Mouse (Mus musculus) intestine, embryonic 15.5 days (tissue): ENCODE data around the gene Mn1. TPM values are rescaled to one million over a fixed set of nuclear protein-coding genes. Genes with fewer than 3 reads are reported as not detected.
A peak's percentile ranks its signal among the peaks of the same experiment; 100 is the strongest.

Experiments used
- ATAC-seq: fragments of 200-750 bp; cut with Nextera tagmentation; 2 replicates; pipeline ENCODE4 v1.8.0; 2017; ENCODE audit warnings: moderate TSS enrichment, moderate library complexity
- H3K27ac ChIP-seq: fragments of 300-500 bp; sonication (generic); 2 replicates; pipeline ENCODE4 v1.5.1; 2015; ENCODE audit warnings: mild to moderate bottlenecking, inconsistent platforms
- H3K27me3 ChIP-seq: fragments of 300-500 bp; sonication (generic); replicated peaks from 2 replicates; pipeline ENCODE4 v1.6.1; 2015; ENCODE audit warnings: inconsistent platforms
- H3K36me3 ChIP-seq: fragments of 300-500 bp; sonication (generic); 2 replicates; pipeline ENCODE4 v1.6.1; 2015; ENCODE audit warnings: inconsistent platforms
- H3K4me1 ChIP-seq: fragments of 300-500 bp; sonication (generic); replicated peaks from 2 replicates; pipeline ENCODE4 v1.6.1; 2015; ENCODE audit warnings: inconsistent platforms
- H3K4me2 ChIP-seq: fragments of 300-500 bp; sonication (generic); replicated peaks from 2 replicates; pipeline ENCODE4 v1.6.1; 2015; ENCODE audit warnings: mild to moderate bottlenecking, inconsistent platforms
- H3K4me3 ChIP-seq: fragments of 300-500 bp; sonication (generic); replicated peaks from 2 replicates; pipeline ENCODE4 v1.5.1; 2015; ENCODE audit warnings: inconsistent platforms
- H3K9ac ChIP-seq: fragments of 300-500 bp; sonication (generic); 2 replicates; pipeline ENCODE4 v1.6.1; 2015; ENCODE audit warnings: inconsistent platforms
- H3K9me3 ChIP-seq: fragments of 300-500 bp; sonication (generic); 2 replicates; pipeline ENCODE4 v1.6.1; 2016; ENCODE audit warnings: inconsistent platforms
- WGBS: fragments of 180-500 bp; shearing (Covaris S2); methylation state at CpG from one replicate; pipeline ENCODE4 v1.1.7; 2015; 5-methylcytosine and 5-hydroxymethylcytosine counted together
- polyA plus RNA-seq: library from polyadenylated mRNA; unstranded; fragments of >200 nt; fragmentation: Nextera tagmentation; extraction: Ambion mirVana; gene quantifications from 2 replicates; pipeline ENCODE4 v1.2.1, GENCODE M21; 2015

The Mn1 gene
- polyA plus RNA-seq, 1 experiment from 2014 or later: 8.7 TPM

DNA sequence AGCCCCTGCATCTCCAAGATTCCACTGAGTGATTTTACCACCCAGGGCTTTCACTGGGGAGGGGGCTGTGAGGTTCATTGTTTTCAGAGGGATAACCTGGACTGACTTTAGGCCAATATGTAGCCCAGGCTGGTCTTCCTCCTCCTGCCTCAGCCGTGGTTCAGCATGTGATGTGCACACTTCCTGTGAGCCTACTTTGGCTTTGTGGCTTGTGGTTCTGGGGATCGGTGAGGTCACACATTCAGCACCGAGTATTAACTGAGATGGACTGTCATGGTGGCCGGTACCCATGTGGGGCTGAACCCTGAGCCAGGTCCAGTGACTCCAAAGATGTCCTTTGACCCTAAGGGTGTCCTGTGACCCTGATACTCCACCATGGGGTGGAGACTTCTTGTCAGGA, 23.1 kb downstream of the Mn1 start:
- Histone ChIP-seq H3K4me2 (no peak overlapping the region), H3K4me3 (no peak overlapping the region), H3K27ac (no peak overlapping the region), H3K27me3 (no peaks in the 10 kb centered on the region), H3K4me1 (peaks cover 7% of the 10 kb centered on the region; the same call in 1 of the 2 replicates), H3K36me3 (no peaks in the 10 kb centered on the region), H3K9ac (no peak overlapping the region), H3K9me3 (no peaks in the 10 kb centered on the region)
- no peak for ATAC-seq
- 90% methylated on average over 4 of the region's 4 CpGs for WGBS

DNA sequence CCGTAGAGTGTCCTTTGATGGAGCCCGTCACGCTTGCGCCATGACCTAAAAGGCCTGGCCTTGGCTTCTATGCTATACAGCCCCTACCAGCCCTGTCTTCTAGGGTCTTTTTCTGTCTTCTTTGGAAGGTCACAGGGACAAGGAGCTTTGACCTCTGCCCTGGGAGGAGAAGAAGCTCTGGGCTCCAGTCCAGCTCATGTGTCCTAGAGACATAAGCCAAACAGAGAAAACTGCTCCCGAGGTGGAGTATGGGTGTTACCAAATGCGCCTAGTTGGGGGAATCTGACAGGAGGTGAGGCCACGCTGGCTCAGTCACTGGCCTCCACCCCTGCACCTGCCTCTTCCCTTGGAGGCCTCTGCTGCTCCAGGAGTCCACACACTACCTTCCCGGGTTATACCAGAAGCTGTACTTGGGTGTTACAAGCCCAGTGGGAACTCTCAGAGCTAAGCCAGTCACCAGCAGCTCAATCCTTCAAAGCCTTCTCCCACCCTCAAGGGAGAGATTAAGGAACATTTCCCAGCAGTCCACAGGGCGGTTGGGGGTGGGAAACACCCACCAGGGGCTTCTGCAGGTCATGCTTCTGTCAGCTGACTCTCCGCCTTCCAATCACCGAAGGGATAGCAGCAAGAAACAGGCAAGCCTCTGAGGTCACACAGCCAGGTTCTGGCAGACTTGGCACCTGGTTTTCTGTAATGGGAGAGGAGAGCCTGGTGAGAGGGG, 25.1 kb downstream of the Mn1 start:
- Histone ChIP-seq H3K4me3 (no peak overlapping the region), H3K4me2 (no peak overlapping the region), H3K4me1 (peaks cover 3% of the 10 kb centered on the region; the same call in 1 of the 2 replicates), H3K36me3 (no peaks in the 10 kb centered on the region), H3K27me3 (no peaks in the 10 kb centered on the region), H3K9ac (no peak overlapping the region), H3K27ac (no peak overlapping the region), H3K9me3 (no peaks in the 10 kb centered on the region)
- WGBS: 64% methylated on average over 11 of the region's 11 CpGs
- ATAC-seq: no peak

DNA sequence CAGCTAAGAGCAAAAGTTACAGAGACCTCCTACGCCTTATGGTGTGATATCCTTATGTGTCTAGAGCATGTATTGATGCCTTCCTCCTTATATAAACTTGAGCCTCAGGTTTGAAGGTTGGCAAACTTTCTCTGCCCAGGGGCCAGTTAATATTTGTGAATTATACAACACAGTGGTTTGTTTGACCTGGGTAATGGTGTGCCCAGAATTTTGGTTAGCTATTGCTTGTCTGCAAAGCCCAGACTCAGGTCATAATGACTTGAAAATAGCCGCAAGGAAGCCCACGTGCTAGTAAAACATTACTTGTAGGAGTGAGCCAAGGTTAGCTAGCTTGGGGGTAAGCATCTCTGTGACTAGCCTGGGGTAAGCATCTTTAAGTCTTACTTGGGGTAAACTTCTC, 26.5 kb downstream of the Mn1 start:
- H3K36me3 ChIP-seq: no peaks in the 10 kb centered on the region
- H3K4me2 ChIP-seq: no peak overlapping the region
- no peak overlapping the region for H3K9ac ChIP-seq
- no peak for ATAC-seq
- H3K27ac ChIP-seq: no peak overlapping the region
- WGBS: 79% methylated on average over 3 of the region's 3 CpGs
- H3K9me3 ChIP-seq: no peaks in the 10 kb centered on the region
- peaks cover 3% of the 10 kb centered on the region; the same call in 1 of the 2 replicates for H3K4me1 ChIP-seq
- no peak overlapping the region for H3K4me3 ChIP-seq
- H3K27me3 ChIP-seq: no peaks in the 10 kb centered on the region

DNA sequence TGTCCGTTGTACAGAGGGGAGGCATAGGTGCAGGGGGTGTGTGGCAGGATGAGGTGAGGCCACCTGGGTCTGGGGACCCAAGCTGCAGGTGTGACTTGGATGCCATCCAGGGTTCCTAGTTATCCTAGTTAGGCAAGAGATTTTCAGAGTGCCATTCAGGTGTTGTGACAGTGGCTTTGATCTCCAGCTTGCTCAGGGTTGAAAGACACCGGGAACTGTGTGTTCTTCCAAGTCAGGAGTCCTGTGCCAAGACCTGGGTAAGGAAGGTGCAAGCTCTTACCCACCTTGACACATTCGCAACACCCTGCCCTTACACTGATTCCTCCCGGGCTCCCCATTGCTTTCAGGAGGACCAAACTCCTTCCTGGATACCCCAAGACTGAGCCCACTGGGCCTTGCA, 27.2 kb downstream of the Mn1 start:
- H3K4me1 ChIP-seq: peaks cover 3% of the 10 kb centered on the region; the same call in 1 of the 2 replicates
- no peaks in the 10 kb centered on the region for H3K27me3 ChIP-seq
- ATAC-seq: no peak
- H3K9ac ChIP-seq: no peak overlapping the region
- no peak overlapping the region for H3K27ac ChIP-seq
- no peak overlapping the region for H3K4me2 ChIP-seq
- H3K4me3 ChIP-seq: no peak overlapping the region
- H3K9me3 ChIP-seq: no peaks in the 10 kb centered on the region
- WGBS: 85% methylated on average over 4 of the region's 4 CpGs
- no peaks in the 10 kb centered on the region for H3K36me3 ChIP-seq

DNA sequence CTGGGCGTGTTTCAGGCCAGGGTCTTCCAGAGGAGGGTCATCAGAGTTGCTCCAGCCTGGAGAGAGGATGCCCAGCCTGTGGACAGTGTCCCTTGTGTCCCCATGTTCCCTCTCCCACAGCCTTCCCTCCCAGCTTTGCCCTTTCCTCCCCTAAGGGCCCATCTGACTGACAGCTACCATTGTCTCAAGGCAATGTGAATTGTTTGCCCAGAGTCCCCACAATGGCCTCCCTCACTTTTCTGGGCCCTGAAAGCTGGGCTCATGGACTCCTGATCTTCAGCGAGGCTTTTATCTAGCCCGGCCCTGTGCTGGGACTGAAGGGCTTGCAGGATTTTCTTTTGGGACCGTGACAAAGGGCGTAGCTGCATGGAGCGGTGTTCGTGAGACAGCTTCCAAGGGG, 29.5 kb downstream of the Mn1 start:
- ATAC-seq: no peak
- no peak overlapping the region for H3K9ac ChIP-seq
- no peaks in the 10 kb centered on the region for H3K36me3 ChIP-seq
- WGBS: 69% methylated on average over 7 of the region's 7 CpGs
- H3K27me3 ChIP-seq: no peaks in the 10 kb centered on the region
- no peak overlapping the region for H3K27ac ChIP-seq
- no peak overlapping the region for H3K4me3 ChIP-seq
- H3K9me3 ChIP-seq: no peaks in the 10 kb centered on the region
- H3K4me2 ChIP-seq: no peak overlapping the region
- peaks cover 3% of the 10 kb centered on the region; the same call in 1 of the 2 replicates for H3K4me1 ChIP-seq

DNA sequence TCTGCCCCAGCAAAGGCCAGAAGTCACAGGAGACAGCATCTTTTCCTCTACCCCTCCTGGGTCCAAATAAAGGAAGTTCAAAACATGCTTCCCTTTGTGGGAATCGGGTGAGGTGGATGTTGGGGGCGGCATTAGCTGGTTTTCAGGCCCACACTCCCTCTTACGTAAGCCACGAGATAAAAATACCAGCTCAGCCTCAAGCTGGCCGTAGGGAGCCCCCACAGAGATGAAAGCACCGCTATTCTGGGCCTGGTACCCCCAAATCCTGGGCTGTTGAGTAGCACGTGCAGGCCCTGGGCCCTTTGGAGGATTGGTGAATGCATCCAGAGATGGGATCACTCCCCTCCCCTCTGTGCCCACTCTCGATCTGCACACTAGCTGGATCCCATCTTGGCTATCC, 32.5 kb downstream of the Mn1 start:
- WGBS: 59% methylated on average over 8 of the region's 8 CpGs
- ATAC-seq: no peak
- Histone ChIP-seq H3K27me3 (no peaks in the 10 kb centered on the region), H3K4me2 (no peak overlapping the region), H3K4me3 (no peak overlapping the region), H3K27ac (no peak overlapping the region), H3K4me1 (no peaks in the 10 kb centered on the region), H3K36me3 (no peaks in the 10 kb centered on the region), H3K9ac (no peak overlapping the region), H3K9me3 (no peaks in the 10 kb centered on the region)

DNA sequence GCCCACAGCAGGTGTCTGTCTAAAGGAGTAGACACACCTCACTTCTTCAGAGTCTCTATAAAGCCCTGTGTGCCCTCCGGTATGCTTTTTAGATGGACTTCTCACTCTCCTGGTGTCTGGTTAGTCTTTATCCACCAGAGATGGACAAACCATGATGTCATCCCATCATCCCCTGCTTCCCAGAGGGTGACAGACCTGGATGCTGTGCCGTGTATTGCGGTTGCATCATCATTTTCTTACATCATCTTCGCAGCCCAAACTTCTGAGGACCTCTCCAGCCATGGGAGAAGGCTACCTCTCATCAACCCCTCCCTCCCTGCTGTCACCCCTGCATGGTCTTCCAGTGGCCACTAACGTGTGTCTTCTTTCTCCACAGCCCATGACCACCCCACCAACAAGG, 37.1 kb downstream of the Mn1 start:
- no peak overlapping the region for H3K4me2 ChIP-seq
- H3K4me3 ChIP-seq: no peak overlapping the region
- WGBS: 87% methylated on average over 5 of the region's 5 CpGs
- no peaks in the 10 kb centered on the region for H3K4me1 ChIP-seq
- no peak overlapping the region for H3K9ac ChIP-seq
- no peaks in the 10 kb centered on the region for H3K9me3 ChIP-seq
- no peak overlapping the region for H3K27ac ChIP-seq
- H3K36me3 ChIP-seq: peaks cover 3% of the 10 kb centered on the region; the same call in 1 of the 2 replicates
- ATAC-seq: no peak
- H3K27me3 ChIP-seq: no peaks in the 10 kb centered on the region

DNA sequence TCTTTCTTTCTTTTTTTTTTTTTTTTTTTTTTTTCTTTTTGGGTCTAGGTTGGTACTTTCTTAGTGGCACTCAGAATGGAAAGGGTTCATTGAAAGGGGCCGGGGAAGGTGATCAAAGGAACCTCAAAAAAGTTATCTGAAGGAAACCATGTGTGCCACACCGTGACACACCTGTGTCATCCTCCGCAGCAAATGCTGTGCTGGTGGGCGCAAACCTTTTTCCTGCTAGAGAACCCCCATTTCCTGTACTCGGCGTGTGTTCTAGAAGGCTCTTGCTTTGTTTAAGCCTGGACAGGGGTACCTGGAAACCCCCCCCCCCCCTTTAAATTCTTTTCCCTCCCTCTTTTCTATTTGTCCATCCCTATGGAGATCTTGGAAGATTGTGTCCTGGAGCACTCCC, 37.7 kb downstream of the Mn1 start:
- 92% methylated on average over 6 of the region's 6 CpGs for WGBS
- Histone ChIP-seq H3K4me2 (no peak overlapping the region), H3K4me1 (no peaks in the 10 kb centered on the region), H3K36me3 (peaks cover 3% of the 10 kb centered on the region; the same call in 1 of the 2 replicates), H3K9ac (no peak overlapping the region), H3K9me3 (no peaks in the 10 kb centered on the region), H3K27ac (no peak overlapping the region), H3K4me3 (no peak overlapping the region), H3K27me3 (no peaks in the 10 kb centered on the region)
- ATAC-seq: no peak

DNA sequence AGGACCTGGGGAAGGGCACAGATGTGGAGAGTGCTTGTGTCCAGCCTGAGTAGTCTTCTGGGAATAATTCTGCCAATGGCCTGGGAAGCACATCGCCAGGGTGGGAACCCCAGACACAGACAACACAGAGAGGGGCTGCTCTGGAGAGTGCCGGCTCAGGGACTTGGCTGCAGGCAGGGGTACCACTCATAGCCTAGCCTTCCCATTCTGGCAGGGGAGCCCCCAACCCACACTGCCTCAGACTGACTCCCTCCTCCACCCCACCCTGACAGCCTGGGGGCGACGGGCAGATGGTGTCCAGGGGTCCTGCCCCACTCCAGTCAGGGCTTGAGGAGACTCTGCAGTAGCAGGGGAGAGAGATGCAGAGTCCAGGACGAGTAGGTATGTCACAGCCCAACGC, 41.5 kb downstream of the Mn1 start:
- 84% methylated on average over 6 of the region's 6 CpGs for WGBS
- Histone ChIP-seq H3K4me1 (no peaks in the 10 kb centered on the region), H3K9me3 (no peaks in the 10 kb centered on the region), H3K27me3 (no peaks in the 10 kb centered on the region), H3K9ac (no peak overlapping the region), H3K4me2 (no peak overlapping the region), H3K27ac (no peak overlapping the region), H3K4me3 (no peak overlapping the region), H3K36me3 (peaks cover 3% of the 10 kb centered on the region; the same call in 1 of the 2 replicates)
- no peak for ATAC-seq

DNA sequence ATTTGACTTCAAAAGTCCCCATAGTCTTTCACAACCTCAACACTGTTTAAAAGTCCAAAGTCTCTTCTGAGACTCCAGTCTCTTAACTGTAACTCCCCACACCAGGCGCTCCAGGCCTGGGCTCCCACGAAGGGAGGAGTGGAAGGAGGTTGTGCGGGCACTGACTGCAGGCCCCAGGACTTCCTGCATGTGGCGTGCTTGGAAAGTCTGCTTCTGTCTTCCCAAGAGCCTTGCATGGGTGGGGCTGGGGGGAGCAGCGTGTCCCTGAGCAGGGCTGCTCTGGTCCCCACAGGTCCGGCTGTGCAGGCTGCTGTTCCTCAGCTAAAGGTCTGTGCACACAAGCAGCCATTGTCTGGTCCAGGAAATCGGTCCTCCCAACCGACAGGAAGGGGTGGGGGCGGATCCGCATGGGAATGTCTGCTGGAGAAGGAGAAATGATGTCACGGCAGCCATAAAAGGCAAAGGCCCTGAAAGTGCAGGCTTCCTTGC, 48.7 kb downstream of the Mn1 start:
- no peaks in the 10 kb centered on the region for H3K9me3 ChIP-seq
- peak overlapping the region; percentile 44; the same call in 1 of the 2 replicates for H3K27ac ChIP-seq
- no peak overlapping the region for H3K4me3 ChIP-seq
- no peaks in the 10 kb centered on the region for H3K27me3 ChIP-seq
- ATAC-seq: peak; percentile 85
- WGBS: 46% methylated on average over 11 of the region's 11 CpGs
- peaks cover 11% of the 10 kb centered on the region; the same call in 1 of the 2 replicates for H3K4me1 ChIP-seq
- H3K36me3 ChIP-seq: no peaks in the 10 kb centered on the region
- no peak overlapping the region for H3K4me2 ChIP-seq
- H3K9ac ChIP-seq: no peak overlapping the region

DNA sequence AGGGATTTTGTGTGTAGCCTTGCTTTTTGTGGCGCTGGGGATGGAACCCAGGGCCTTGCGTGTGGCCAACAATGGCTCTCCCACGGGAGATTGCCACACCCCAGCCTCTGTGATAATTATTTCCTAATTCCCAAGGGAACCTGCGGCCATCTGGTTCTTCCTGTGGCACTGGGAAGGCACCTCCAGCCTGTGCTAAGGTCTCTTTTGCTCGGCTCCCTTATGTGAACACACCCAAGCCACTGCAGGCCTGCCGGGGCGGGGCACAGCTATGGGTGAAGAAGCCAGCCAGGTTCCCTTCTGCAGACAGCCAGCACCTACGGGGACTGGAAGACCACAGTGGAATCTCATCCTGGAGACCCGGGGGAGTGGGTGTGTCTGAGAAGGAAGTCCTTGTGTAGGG, 49.3 kb downstream of the Mn1 start:
- 68% methylated on average over 9 of the region's 9 CpGs for WGBS
- peak; percentile 38 for ATAC-seq
- H3K4me2 ChIP-seq: no peak overlapping the region
- no peak overlapping the region for H3K4me3 ChIP-seq
- H3K36me3 ChIP-seq: no peaks in the 10 kb centered on the region
- H3K27me3 ChIP-seq: no peaks in the 10 kb centered on the region
- peaks cover 11% of the 10 kb centered on the region; the same call in 1 of the 2 replicates for H3K4me1 ChIP-seq
- 0 out of 2 replicates have a peak overlapping the region, but pooled peaks have one; percentile 44 for H3K27ac ChIP-seq
- H3K9me3 ChIP-seq: no peaks in the 10 kb centered on the region
- H3K9ac ChIP-seq: no peak overlapping the region

DNA sequence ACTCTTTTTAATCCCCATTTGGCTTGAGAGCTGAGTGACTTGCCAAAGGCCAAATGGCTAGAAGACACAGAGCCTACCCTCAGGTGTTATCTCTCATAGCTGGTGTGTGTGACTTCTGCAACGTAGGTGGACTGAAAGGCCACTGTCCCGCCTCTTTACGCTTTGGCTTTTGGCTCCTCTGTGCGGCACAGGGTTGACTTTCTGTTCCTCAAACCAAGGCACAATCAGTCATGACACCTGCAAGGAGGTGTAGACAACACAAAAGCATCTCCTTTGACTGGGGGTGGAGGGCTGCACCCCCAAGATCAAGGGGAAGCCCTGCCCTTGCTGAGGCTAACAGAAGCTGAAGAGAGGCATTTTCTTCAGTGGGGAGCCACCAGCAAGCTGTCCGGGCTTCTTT, 50.5 kb downstream of the Mn1 start:
- no peak for ATAC-seq
- no peak overlapping the region for H3K4me3 ChIP-seq
- H3K9ac ChIP-seq: no peak overlapping the region
- no peaks in the 10 kb centered on the region for H3K27me3 ChIP-seq
- H3K9me3 ChIP-seq: no peaks in the 10 kb centered on the region
- H3K4me1 ChIP-seq: peaks cover 11% of the 10 kb centered on the region; the same call in 1 of the 2 replicates
- H3K36me3 ChIP-seq: no peaks in the 10 kb centered on the region
- 58% methylated on average over 5 of the region's 5 CpGs for WGBS
- no peak overlapping the region for H3K27ac ChIP-seq
- no peak overlapping the region for H3K4me2 ChIP-seq
